Mouse (Mus musculus): ENCODE results near the gene Agap1. TPM values are rescaled to one million over a fixed set of nuclear protein-coding genes. Genes with fewer than 3 reads are reported as not detected.

The Agap1 gene
- polyA plus RNA-seq, 1 experiment from 2014 or later, result 42.6 TPM

DNA sequence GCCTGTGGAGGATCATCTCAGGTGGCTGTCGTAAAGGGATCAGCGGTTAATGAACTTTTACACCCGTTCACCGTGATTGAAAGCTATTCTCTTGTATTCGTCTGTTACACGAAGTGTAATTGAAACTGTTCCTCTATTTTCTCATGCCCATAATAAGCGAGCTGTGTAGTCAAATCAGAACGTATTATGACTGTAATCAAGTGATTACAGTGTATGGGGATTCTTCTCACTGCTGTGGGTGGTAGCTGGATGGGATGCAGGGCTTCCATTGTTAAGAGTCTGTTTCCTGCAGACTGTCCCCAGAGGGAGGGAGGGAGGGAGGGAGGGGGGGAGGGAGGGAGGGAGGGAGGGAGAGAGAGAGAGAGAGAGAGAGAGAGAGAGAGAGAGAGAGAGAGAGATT lies 56.1 kb downstream of the Agap1 start:
- Histone ChIP-seq H3K9me3 (replicated peaks) (no peaks in the 10 kb centered on the region), H3K36me3 (no peaks in the 10 kb centered on the region), H3K27me3 (replicated peaks) (no peaks in the 10 kb centered on the region), H3K4me2 (0 out of 2 replicates have a peak overlapping the region, but pooled peaks have one; percentile 3), H3K27ac (replicated peaks) (peak overlapping the region; percentile 63; the same call in 1 of the 2 replicates), H3K4me1 (peaks cover 41% of the 10 kb centered on the region), H3K9ac (replicated peaks) (no peak overlapping the region), H3K4me3 (replicated peaks) (no peak overlapping the region)
- ATAC-seq (ENCODE audit: low FRiP score), result no peak
- WGBS, result 8% methylated on average over 8 of the region's 8 CpGs

DNA sequence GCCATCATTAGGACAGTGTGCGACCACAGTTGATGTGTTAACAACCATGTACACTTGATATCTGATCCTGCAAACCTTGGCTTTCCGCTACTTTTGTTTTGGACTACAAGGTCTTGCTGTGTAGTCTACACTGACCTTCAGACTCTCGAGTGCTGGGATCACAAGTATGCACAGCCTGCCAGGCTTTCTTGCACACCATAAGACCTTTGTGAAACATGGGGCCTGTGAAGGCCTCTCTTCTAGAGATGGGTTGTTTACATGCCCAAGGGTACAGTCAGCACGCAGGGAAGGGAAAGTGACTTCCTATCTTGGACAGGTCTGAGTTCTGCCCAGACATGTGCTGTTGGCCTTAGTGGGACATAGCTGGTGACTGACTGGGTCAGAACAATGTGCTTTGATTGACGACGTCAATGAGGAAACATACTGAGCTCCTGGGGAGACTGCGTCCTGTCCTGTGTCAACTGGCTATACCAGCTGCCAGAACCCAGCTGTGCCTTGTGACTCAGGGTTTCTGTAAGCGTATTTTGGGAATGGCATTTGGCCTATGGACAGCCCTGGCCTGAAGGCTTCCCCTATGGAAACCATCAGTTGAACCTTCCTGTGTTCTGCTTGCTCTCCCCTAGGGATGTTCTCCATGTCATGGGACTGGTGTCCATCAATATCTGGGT lies 59.1 kb downstream of the Agap1 start:
- no peak overlapping the region for H3K4me2 ChIP-seq
- no peak overlapping the region for H3K9ac ChIP-seq (replicated peaks)
- no peak for ATAC-seq (ENCODE audit: low FRiP score)
- 76% methylated on average over 8 of the region's 8 CpGs for WGBS
- H3K27me3 ChIP-seq (replicated peaks), result no peaks in the 10 kb centered on the region
- no peaks in the 10 kb centered on the region for H3K9me3 ChIP-seq (replicated peaks)
- no peak overlapping the region for H3K4me3 ChIP-seq (replicated peaks)
- no peaks in the 10 kb centered on the region for H3K36me3 ChIP-seq
- H3K27ac ChIP-seq (replicated peaks), result no peak overlapping the region
- peaks cover 64% of the 10 kb centered on the region for H3K4me1 ChIP-seq

- Histone ChIP-seq H3K4me3 (replicated peaks) (no peak overlapping the region), H3K36me3 (no peaks in the 10 kb centered on the region), H3K9me3 (replicated peaks) (no peaks in the 10 kb centered on the region), H3K9ac (replicated peaks) (no peak overlapping the region), H3K4me1 (peaks cover 63% of the 10 kb centered on the region), H3K4me2 (no peak overlapping the region), H3K27me3 (replicated peaks) (no peaks in the 10 kb centered on the region), H3K27ac (replicated peaks) (no peak overlapping the region)
- no peak for ATAC-seq (ENCODE audit: low FRiP score)
- WGBS, result 65% methylated on average over 11 of the region's 11 CpGs
Measured at GRCm38 (mm10) chr1:89515808-89516560, 61.4 kb downstream of the Agap1 start.

- Histone ChIP-seq H3K27me3 (replicated peaks) (no peaks in the 10 kb centered on the region), H3K9ac (replicated peaks) (no peak overlapping the region), H3K9me3 (replicated peaks) (no peaks in the 10 kb centered on the region), H3K4me2 (no peak overlapping the region), H3K4me1 (peaks cover 63% of the 10 kb centered on the region), H3K36me3 (no peaks in the 10 kb centered on the region), H3K4me3 (replicated peaks) (no peak overlapping the region), H3K27ac (replicated peaks) (no peak overlapping the region)
- WGBS, result 23% methylated on average over 5 of the region's 5 CpGs
- no peak for ATAC-seq (ENCODE audit: low FRiP score)
Measured at GRCm38 (mm10) chr1:89517817-89518216, 63.2 kb downstream of the Agap1 start.

DNA sequence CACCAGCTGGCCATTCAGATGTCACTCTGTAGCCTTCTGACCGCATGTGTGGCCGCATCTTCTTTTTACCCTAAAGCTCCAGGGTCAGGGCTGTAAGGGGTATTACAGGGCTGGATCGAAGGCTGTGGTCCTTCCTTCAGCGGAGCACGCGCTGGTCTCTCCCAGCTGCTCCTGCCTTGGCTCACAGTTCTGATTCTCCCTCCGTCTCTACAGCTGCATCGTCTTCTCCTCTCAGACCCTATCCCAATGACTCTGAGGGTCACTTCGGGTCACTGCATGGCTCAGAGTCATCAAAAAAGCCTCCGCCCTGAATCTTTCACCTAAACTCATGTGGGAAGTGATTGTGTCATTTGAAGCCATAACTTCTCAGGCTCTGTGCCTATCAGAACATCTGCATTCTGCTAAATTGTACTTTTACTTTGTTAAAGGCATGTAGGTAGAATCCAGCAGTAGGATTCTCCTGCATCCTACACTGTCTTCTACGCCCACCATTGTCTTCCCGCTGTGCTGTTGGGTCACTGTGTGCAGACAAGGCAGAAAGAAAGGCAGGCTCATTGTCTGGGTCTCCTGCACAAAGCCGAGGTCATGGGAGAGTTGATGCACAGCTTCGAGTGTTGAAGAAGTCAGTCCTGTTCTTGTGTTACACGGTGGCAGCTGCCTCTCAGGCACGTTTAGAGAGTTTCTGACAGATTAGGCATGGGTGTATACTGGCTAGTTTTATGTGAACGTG lies 65.5 kb downstream of the Agap1 start:
- H3K4me1 ChIP-seq, result peaks cover 68% of the 10 kb centered on the region
- no peaks in the 10 kb centered on the region for H3K9me3 ChIP-seq (replicated peaks)
- no peak for ATAC-seq (ENCODE audit: low FRiP score)
- no peaks in the 10 kb centered on the region for H3K27me3 ChIP-seq (replicated peaks)
- WGBS, result 31% methylated on average over 17 of the region's 17 CpGs
- no peak overlapping the region for H3K27ac ChIP-seq (replicated peaks)
- no peaks in the 10 kb centered on the region for H3K36me3 ChIP-seq
- H3K4me2 ChIP-seq, result no peak overlapping the region
- no peak overlapping the region for H3K4me3 ChIP-seq (replicated peaks)
- H3K9ac ChIP-seq (replicated peaks), result no peak overlapping the region

DNA sequence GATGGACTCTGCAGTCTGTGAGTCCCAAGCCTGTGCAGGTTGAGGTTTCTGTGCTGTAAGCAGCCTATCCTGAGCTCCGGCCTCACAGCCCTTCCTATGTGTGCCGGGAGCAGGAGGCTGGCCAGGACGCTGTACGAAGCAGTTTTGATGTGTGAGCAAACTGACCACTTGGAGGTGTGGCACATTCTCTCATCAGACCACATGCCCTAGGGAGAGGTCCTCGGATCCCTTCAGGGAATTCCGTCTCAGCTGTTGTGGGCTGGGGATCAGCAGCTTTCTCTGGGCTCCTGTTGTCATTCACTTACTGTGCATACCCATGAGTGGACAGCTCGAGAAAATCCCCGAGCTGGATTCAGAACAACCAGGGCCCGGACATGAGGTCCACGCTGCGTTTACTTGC lies 66.8 kb downstream of the Agap1 start:
- no peak for ATAC-seq (ENCODE audit: low FRiP score)
- H3K4me3 ChIP-seq (replicated peaks), result no peak overlapping the region
- no peak overlapping the region for H3K27ac ChIP-seq (replicated peaks)
- WGBS, result 70% methylated on average over 11 of the region's 11 CpGs
- no peaks in the 10 kb centered on the region for H3K36me3 ChIP-seq
- H3K9me3 ChIP-seq (replicated peaks), result no peaks in the 10 kb centered on the region
- H3K4me1 ChIP-seq, result peaks cover 77% of the 10 kb centered on the region
- H3K9ac ChIP-seq (replicated peaks), result no peak overlapping the region
- H3K4me2 ChIP-seq, result no peak overlapping the region
- H3K27me3 ChIP-seq (replicated peaks), result no peaks in the 10 kb centered on the region

GRCm38 (mm10) chr1:89521935-89522535 lies 67.4 kb downstream of the Agap1 start:
- Histone ChIP-seq H3K9ac (replicated peaks) (no peak overlapping the region), H3K36me3 (no peaks in the 10 kb centered on the region), H3K27me3 (replicated peaks) (no peaks in the 10 kb centered on the region), H3K9me3 (replicated peaks) (no peaks in the 10 kb centered on the region), H3K4me3 (replicated peaks) (no peak overlapping the region), H3K4me1 (peaks cover 74% of the 10 kb centered on the region), H3K4me2 (no peak overlapping the region), H3K27ac (replicated peaks) (no peak overlapping the region)
- 38% methylated on average over 17 of the region's 17 CpGs for WGBS
- ATAC-seq (ENCODE audit: low FRiP score), result no peak

- Histone ChIP-seq H3K4me2 (no peak overlapping the region), H3K9ac (replicated peaks) (no peak overlapping the region)
Measured at GRCm38 (mm10) chr1:89524369-89524768, 69.8 kb downstream of the Agap1 start.

DNA sequence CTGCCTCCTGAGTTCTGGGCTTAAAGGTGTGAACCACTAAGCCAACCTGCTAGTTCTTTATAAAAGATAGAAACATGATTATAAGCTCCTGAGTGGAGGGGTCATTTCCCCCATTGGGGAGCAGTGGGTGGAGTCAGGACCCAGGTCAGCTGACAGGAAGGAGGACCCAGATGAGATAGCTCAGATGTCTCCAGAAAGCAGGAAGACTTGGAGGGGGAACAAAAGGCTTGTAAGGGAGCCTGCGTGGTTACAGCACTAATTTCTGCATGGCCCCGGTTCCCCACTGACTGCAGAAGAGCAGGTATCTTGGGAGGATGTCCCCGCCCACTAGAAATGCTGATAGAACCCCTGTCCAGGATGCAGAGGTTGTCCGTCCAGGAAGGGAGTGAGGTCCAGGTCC lies 70.4 kb downstream of the Agap1 start:
- 73% methylated on average over 4 of the region's 4 CpGs for WGBS
- Histone ChIP-seq H3K27me3 (replicated peaks) (no peaks in the 10 kb centered on the region), H3K9me3 (replicated peaks) (no peaks in the 10 kb centered on the region), H3K4me1 (peaks cover 56% of the 10 kb centered on the region), H3K4me3 (replicated peaks) (no peak overlapping the region), H3K27ac (replicated peaks) (peak overlapping the region; percentile 15; the same call in 1 of the 2 replicates), H3K9ac (replicated peaks) (no peak overlapping the region), H3K36me3 (no peaks in the 10 kb centered on the region), H3K4me2 (no peak overlapping the region)
- ATAC-seq (ENCODE audit: low FRiP score), result no peak

More at GRCm38 (mm10) chr1:89524369-89524768, 69.8 kb downstream of the Agap1 start:
- no peak overlapping the region for H3K27ac ChIP-seq (replicated peaks)
- H3K9me3 ChIP-seq (replicated peaks), result no peaks in the 10 kb centered on the region
- no peaks in the 10 kb centered on the region for H3K36me3 ChIP-seq
- no peaks in the 10 kb centered on the region for H3K27me3 ChIP-seq (replicated peaks)
- 3% methylated on average over 4 of the region's 4 CpGs for WGBS
- no peak overlapping the region for H3K4me3 ChIP-seq (replicated peaks)
- peaks cover 59% of the 10 kb centered on the region for H3K4me1 ChIP-seq
- ATAC-seq (ENCODE audit: low FRiP score), result 0 out of 2 replicates have a peak, but pooled peaks have one; percentile 37

DNA sequence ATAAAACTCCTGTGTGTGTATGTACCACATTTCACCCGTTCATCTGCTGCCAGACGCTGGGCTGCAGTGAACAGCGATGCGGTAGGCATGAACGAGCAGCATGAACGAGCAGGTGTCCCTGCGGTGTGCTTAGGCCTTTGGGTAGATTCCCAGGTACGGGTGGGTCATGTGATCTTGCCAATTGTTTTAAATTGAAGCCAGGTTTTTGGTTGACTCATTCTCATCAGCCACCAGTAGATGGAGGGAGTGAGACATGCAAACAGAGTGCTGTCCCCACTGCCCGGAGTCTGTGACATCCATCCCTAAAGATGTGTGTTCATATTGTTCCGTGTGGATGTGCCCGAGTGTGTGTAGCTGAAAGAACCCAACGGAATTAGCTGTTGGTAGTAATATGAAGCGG lies 71.2 kb downstream of the Agap1 start:
- H3K27me3 ChIP-seq (replicated peaks), result no peaks in the 10 kb centered on the region
- no peak overlapping the region for H3K9ac ChIP-seq (replicated peaks)
- peak; percentile 70 for ATAC-seq (ENCODE audit: low FRiP score)
- H3K4me1 ChIP-seq, result peaks cover 48% of the 10 kb centered on the region
- no peaks in the 10 kb centered on the region for H3K9me3 ChIP-seq (replicated peaks)
- 0 out of 2 replicates have a peak overlapping the region, but pooled peaks have one; percentile 15 for H3K27ac ChIP-seq (replicated peaks)
- WGBS, result 25% methylated on average over 13 of the region's 13 CpGs
- peak overlapping the region; percentile 32 for H3K4me2 ChIP-seq
- no peaks in the 10 kb centered on the region for H3K36me3 ChIP-seq
- H3K4me3 ChIP-seq (replicated peaks), result no peak overlapping the region

- WGBS, result 75% methylated on average over 17 of the region's 17 CpGs
- Histone ChIP-seq H3K4me2 (no peak overlapping the region), H3K27me3 (replicated peaks) (no peaks in the 10 kb centered on the region), H3K27ac (replicated peaks) (no peak overlapping the region), H3K36me3 (no peaks in the 10 kb centered on the region), H3K9ac (replicated peaks) (no peak overlapping the region), H3K9me3 (replicated peaks) (no peaks in the 10 kb centered on the region), H3K4me3 (replicated peaks) (no peak overlapping the region), H3K4me1 (peaks cover 29% of the 10 kb centered on the region)
- ATAC-seq (ENCODE audit: low FRiP score), result no peak
Measured at GRCm38 (mm10) chr1:89528671-89529276, 74.2 kb downstream of the Agap1 start.

Measured in neural tube, embryonic 15.5 days (tissue).